Mouse (Mus musculus): Measurements from ENCODE around the gene Foxa2.

The Foxa2 gene

GRCm38 (mm10) chr2:148046799-148047165, at the start of gene Foxa2:
Gene Foxa2 (minus strand): TSS chr2:148046969.
- no peak for DNase-seq (ENCODE audit: low spot score in 2 of 2)

DNA sequence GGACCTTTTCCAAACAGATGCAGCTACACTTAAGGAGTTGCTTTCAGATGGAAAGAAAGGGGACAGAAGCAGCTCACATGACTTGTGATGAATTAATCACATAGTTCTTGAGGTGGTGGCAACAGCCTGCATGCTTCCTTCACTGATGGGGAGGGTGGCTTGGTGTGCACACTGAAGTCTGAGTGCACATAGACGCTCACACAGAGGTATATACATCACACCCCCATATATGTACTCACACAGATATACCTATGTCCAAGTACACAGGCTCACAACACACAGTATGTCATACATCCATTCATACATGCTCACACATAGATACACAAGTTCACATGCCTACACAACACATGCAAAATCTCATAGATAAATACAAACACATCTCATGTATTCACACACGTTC, 45.3 kb upstream of the Foxa2 start:
- no peak for DNase-seq (ENCODE audit: low spot score in 2 of 2)

- DNase-seq (ENCODE audit: low spot score in 2 of 2) = no peak
Measured at GRCm38 (mm10) chr2:148091657-148092056, 44.9 kb upstream of the Foxa2 start.

- no peak for DNase-seq (ENCODE audit: low spot score in 2 of 2)
Measured at GRCm38 (mm10) chr2:148090071-148090470, 43.3 kb upstream of the Foxa2 start.

DNA sequence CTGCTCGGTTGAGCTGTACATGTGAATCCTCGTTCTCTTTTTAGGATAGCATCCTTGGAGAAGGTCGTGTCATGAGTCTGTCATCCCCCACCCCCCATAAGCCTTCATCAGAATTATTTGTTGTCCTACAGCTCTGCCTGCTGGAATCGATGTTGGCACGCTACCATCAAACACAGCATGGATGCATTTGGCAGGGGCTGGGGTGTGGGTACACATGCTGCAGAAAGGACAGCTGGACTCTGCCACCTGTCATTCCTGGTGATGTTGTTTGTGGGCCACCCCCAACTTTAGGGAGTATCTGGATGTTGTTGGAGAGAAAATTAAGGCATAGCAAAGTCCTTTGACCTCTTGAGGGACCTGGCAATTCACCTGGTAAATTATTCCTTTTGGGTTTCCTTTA, 38.8 kb upstream of the Foxa2 start:
- DNase-seq (ENCODE audit: low spot score in 2 of 2) = peak in 1 of 2 experiments; percentile 67

DNA sequence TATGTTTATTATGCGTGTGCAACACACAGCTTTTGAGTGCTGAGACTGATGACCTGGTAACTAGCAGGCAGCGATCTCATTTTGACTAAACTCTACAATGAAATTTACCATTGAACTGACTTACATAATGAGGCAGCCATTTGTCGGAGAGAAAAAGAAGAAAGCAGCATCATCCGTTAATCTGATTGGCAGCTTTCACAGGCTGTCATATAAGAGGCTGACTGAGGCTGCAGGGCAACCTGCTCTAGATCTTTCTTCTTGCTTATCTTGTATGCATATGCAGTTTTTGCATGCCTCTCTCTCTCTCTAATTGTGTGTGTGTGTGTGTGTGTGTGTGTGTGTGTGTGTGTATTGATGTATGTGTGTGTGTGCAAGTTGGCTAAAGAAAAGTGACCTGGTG, 38.4 kb upstream of the Foxa2 start:
- DNase-seq (ENCODE audit: low spot score in 2 of 2) = no peak

- peak in 1 of 2 experiments; percentile 62 for DNase-seq (ENCODE audit: low spot score in 2 of 2)
Measured at GRCm38 (mm10) chr2:148082283-148082682, 35.5 kb upstream of the Foxa2 start.

DNA sequence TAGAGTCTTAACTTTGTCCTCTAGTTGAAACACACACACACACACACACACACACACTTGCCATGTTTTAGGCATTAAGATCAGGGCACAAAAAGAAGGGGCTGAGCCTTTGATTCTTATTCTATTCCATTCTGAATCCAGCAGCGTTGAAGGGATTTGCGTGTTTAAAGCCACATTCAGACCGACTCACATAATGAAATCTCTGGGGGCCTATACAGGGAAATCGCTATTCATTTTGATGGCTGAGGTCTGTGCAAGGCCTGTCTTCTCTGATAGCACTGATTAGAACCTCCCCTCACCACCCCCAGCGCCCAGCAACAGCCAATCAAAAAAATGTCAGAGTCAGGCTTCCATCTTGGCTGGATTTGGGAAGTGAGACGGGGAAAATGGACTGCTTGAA, 13.9 kb upstream of the Foxa2 start:
- DNase-seq (ENCODE audit: low spot score in 2 of 2) = no peak

GRCm38 (mm10) chr2:148053411-148053810, 6.6 kb upstream of the Foxa2 start:
- DNase-seq (ENCODE audit: low spot score in 2 of 2) = no peak

GRCm38 (mm10) chr2:148048484-148049129, 1.8 kb upstream of the Foxa2 start:
- DNase-seq (ENCODE audit: low spot score in 2 of 2) = peak in 1 of 2 experiments; percentile 86

DNA sequence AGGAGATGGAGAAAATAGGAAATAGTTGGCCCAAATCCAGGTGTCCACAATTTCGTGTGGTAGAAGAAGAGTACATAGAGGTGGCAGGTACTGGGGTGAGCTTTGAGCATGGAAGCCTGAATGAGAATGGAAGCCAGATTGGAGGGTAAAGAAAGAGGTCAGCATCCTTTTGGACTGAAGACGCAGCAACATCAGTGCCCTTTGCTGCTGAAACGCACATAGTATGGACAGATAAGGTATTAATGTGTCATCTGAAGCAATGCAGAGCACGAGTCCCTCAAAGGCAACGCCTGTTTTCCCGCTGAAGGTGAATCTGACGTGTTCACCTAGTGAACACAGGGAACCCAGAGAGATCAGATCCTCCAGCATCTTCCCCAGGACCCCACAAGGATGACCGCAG, 842 bp upstream of the Foxa2 start:
- DNase-seq (ENCODE audit: low spot score in 2 of 2) = no peak

DNA sequence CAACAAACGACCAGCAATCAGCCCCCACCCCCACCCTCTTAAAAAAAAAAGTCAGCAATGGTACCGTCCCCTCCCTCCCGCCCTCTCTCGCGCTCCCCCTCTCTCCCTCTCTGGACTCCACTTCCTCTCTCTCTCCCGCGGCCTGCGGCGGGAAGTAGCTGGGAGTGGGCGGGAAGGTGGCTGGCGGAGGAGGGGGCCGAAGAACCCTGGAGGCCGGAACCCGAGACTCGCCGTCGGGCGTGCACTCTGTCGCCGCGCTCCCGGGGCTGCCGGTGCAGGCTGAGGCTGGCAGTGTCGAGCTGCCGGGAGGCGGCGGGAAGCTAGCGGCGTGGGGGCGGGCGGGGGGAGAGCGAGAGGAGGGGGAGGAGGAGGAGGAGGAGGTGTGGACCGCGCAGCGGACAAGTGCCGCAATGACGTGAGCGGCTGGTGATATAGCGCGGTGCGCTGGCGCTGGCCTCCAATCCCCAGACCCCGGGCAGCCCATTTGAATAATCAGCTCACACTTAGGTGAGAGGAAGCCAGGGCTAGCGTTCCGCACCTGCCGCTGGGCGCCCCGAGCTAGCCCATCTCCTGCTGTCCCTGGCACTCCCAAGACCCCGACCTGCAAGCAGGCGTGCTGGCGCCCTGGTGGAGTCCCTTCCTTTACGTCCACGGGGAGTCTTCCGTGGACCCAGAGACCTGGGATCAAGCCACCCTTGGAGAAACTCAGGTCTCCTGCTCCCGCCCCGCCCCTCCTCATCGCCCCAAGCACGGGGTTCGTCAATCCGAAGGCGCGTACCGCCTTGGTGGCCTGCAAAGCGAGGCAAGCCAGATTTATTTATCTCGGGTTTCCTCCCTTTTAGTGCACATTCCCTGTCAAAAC, 601 bp downstream of the Foxa2 start:
- no peak for DNase-seq (ENCODE audit: low spot score in 2 of 2)

GRCm38 (mm10) chr2:148045543-148045936, 1.2 kb downstream of the Foxa2 start:
- DNase-seq (ENCODE audit: low spot score in 2 of 2) = no peak

- no peak for DNase-seq (ENCODE audit: low spot score in 2 of 2)
Measured at GRCm38 (mm10) chr2:148044877-148045539, 1.8 kb downstream of the Foxa2 start.

DNA sequence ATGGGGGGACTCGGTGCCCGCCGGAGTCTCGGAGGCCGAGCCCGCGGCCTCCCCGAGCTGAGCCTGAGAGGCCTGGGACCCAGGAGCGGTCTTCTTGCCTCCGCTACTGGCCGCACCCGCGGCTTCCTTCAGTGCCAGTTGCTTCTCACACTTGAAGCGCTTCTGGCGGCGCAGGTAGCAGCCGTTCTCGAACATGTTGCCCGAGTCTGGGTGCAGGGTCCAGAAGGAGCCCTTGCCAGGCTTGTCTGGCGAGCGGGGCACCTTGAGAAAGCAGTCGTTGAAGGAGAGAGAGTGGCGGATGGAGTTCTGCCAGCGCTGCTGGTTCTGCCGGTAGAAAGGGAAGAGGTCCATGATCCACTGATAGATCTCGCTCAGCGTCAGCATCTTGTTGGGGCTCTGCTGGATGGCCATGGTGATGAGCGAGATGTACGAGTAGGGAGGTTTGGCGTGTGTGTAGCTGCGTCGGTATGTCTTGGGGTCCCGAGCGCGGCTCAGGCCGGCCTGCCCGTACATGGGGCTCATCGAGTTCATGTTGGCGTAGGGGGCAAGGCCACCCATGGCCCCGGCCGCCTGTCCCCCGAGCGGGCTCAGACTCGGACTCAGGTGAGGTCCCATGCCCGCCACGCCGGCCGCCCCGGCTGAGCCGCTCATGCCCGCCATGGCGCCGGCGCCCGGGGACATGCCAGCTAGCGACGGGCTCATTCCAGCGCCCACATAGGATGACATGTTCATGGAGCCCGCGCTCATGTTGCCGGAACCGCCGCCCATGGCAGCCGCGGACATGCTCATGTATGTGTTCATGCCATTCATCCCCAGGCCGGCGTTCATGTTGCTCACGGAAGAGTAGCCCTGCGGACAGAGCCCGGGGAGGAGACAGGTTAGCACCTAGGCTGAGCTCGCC, 2.5 kb downstream of the Foxa2 start:
- no peak for DNase-seq (ENCODE audit: low spot score in 2 of 2)

DNA sequence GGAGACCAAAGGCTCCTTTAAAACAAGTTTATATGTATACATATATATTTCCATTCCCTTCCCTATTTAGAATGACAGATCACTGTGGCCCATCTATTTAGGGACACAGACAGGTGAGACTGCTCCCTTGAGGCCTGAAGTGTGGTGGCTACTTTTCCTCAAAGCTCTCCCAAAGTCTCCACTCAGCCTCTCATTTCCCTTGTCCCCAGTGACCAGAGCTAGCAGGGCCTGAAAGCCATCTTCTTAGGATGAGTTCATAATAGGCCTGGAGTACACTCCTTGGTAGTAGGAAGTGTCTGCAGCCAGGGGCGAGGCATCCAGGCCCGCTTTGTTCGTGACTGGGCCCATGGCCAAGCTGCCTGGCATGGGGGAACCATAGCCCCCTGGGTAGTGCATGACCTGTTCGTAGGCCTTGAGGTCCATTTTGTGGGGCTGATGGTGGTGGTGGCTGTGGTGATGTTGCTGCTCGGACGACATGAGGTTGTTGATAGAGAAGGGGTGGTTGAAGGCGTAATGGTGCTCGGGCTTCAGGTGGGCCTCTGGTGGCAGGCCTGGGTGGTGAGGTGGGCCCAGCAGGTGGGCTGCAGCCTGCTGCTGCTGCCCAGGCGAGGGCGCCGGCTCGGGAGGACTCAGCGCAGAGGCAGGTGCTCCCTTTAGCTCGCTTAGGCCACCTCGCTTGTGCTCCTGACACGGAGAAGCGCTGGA, 3.3 kb downstream of the Foxa2 start:
- DNase-seq (ENCODE audit: low spot score in 2 of 2) = no peak

- DNase-seq (ENCODE audit: low spot score in 2 of 2) = no peak
Measured at GRCm38 (mm10) chr2:148042126-148042640, 4.6 kb downstream of the Foxa2 start.

DNA sequence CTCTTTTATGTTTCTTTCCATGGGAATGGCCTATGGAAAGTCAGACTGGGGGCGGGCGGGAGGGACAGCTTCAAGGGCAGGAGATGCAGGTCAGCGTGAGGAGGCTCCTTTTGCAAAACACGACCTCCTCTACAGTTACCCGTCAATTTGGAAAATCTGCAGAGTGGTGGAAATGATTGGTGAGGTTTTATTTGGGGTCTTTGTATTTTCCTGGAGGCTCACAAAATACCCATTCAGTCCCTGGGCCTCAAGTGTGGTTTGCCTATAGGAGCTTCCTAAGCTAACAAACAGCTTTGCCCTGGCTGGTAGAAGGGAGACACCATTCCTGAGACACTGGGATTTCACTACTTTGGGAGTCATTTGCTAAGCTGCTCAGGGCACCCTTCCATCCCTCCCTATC, 5.4 kb downstream of the Foxa2 start:
- no peak for DNase-seq (ENCODE audit: low spot score in 2 of 2)

GRCm38 (mm10) chr2:148040236-148041121, 6.3 kb downstream of the Foxa2 start:
- no peak for DNase-seq (ENCODE audit: low spot score in 2 of 2)
